Comparison of ENCODE assay signal across 10 mouse cellular contexts in the genomic region with DNA sequence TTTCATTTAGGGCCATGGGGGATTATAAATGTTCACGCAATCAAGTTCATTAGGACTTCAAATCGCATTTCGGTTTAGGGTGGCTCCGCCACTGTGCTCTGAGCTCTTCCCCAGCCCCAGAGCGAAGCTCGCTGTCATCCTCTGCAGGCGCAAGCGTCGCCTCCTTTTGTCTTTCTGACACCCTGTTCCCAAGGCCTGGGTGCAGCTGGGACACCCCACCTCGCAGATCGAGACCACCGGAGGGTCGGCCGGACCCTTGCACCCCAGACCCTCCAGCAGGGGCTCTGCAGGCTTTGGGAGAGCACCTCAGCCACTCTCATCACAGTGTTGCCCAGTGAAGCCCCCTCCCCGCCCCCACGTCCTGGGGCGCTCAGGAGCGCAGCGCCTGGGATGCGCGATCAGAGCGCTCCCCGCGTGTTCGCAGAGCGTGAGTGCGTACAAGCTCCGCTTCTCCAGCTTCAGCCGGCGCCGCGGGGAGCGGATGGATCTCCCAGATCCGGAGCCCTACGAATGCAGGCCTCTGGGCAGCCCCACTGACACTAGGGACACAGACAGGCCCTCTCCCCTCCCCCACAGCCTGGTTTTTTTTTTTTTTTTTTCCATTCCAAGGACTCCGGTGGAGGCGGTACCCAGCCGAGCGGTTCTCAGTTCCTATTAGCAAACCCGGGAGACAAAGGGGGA. TPM values are rescaled to one million over a fixed set of nuclear protein-coding genes. Genes with fewer than 3 reads are reported as not detected.
DNase-seq lines count a peak whose midpoint lies in the region; ATAC-seq and TF ChIP-seq lines count a peak whose summit lies in the region.
"Had no signal": no experiment of that assay in that cellular context is flagged by ENCODE, and none has a peak within 500 bp of the region (broad histone marks: within the 10 kb centered on the region; RNA-seq: fewer than 3 reads in every experiment).

No protein-coding gene starts in this region.

- DNase-seq in gastrocnemius, adult 2 months: peak; percentile 37
- no peak for DNase-seq in gastrocnemius, adult 18-20 months (ENCODE audit: low spot score)
- DNase-seq in brain, adult 2 months (ENCODE audit: low read depth, low spot score): peak; percentile 22
- DNase-seq in hindbrain, embryonic 11.5 days (ENCODE audit: low spot score): peak; percentile 75
- no peak for DNase-seq in urinary bladder, postnatal 36 days (ENCODE audit: low spot score in 2 of 2)
- no peak for DNase-seq in urinary bladder, postnatal 10 days (ENCODE audit: low spot score)
- DNase-seq in cerebellum, adult 11 months: no peak

- peaks cover 42% of the 10 kb centered on the region for H3K27me3 ChIP-seq in hindbrain, embryonic 11.5 days (ENCODE audit: control insufficient read depth, insufficient read depth, low read length)
- H3K27me3 ChIP-seq in midbrain, embryonic 15.5 days (replicated peaks): peaks cover 70% of the 10 kb centered on the region
- H3K27me3 ChIP-seq: CH12.LX had no signal

- TF ChIP-seq CTCF in gastrocnemius, adult 2 months (IDR thresholded peaks at IDR 0.05): no peak

- intact Hi-C loops in gastrocnemius, adult 2 months (cut with DNase I): loop anchor here (5.0 kb wide), 4 partner anchors 80 to 275 kb away; no protein-coding TSS in a partner anchor

- no peaks in the 10 kb centered on the region for H3K36me3 ChIP-seq in hindbrain, embryonic 11.5 days (ENCODE audit: control insufficient read depth, insufficient read depth, low read length)
- no peaks in the 10 kb centered on the region for H3K36me3 ChIP-seq in midbrain, embryonic 15.5 days (replicated peaks)

- peak overlapping the region; percentile 64 for H3K9ac ChIP-seq in hindbrain, embryonic 11.5 days (ENCODE audit: low read depth, low read length)
- peak overlapping the region; percentile 7; the same call in 1 of the 2 replicates for H3K9ac ChIP-seq in midbrain, embryonic 15.5 days

- H3K4me3 ChIP-seq in gastrocnemius, adult 2 months: peak overlapping the region; percentile 44
- H3K4me3 ChIP-seq in hindbrain, embryonic 11.5 days (ENCODE audit: low read depth, low read length): peak overlapping the region; percentile 34
- peak overlapping the region; percentile 18 for H3K4me3 ChIP-seq in midbrain, embryonic 15.5 days

- ATAC-seq in hindbrain, embryonic 11.5 days (ENCODE audit: low FRiP score): peak; percentile 82
- ATAC-seq in midbrain, embryonic 15.5 days (replicated peaks): peak; percentile 50; the same call in 1 of the 2 replicates

- H3K9me3 ChIP-seq in hindbrain, embryonic 11.5 days (ENCODE audit: control insufficient read depth, low read length): no peaks in the 10 kb centered on the region
- H3K9me3 ChIP-seq in midbrain, embryonic 15.5 days: no peaks in the 10 kb centered on the region

- no peak overlapping the region for H3K27ac ChIP-seq in gastrocnemius, adult 2 months
- peak overlapping the region; percentile 87 for H3K27ac ChIP-seq in hindbrain, embryonic 11.5 days (ENCODE audit: low read depth, low read length)
- H3K27ac ChIP-seq in midbrain, embryonic 15.5 days: no peak overlapping the region

- H3K4me2 ChIP-seq in hindbrain, embryonic 11.5 days (replicated peaks; ENCODE audit: low read depth, low read length): peak overlapping the region; percentile 92
- H3K4me2 ChIP-seq in midbrain, embryonic 15.5 days: peak overlapping the region; percentile 53

- peaks cover 3% of the 10 kb centered on the region for H3K4me1 ChIP-seq in hindbrain, embryonic 11.5 days (replicated peaks; ENCODE audit: control insufficient read depth, insufficient read depth, low read length)
- peaks cover 23% of the 10 kb centered on the region for H3K4me1 ChIP-seq in midbrain, embryonic 15.5 days

- WGBS in hindbrain, embryonic 11.5 days: under 1% methylated on average over 40 of the region's 40 CpGs
- WGBS in midbrain, embryonic 15.5 days: 0% methylated on average over 40 of the region's 40 CpGs

RNA-seq across cellular contexts. Expression of gene Gbx2, which starts 10.9 kb away (rescaled TPM):
- under 1 TPM in 1 of 2 experiments, not detected in 1; 0.56 TPM for total RNA-seq in gastrocnemius, adult 2 months (2021)
- total RNA-seq in gastrocnemius, adult 18-20 months (2021): under 1 TPM; 0.24 to 0.68 TPM
- polyA plus RNA-seq in hindbrain, embryonic 11.5 days (2014; fragmentation: Nextera tagmentation; extraction: Ambion mirVana): 30.0 and 36.2 TPM in 2 replicates
- polyA plus RNA-seq in midbrain, embryonic 15.5 days (2015; fragmentation: Nextera tagmentation; extraction: Ambion mirVana): 18.4 and 23.8 TPM in 2 replicates
- total RNA-seq: CH12.LX; heart, postnatal 14 days had no signal

Comparison
In these comparisons a context has a peak if more than half of its experiments do, and no peak if none do; other contexts are left out.
1. DNase-seq: peak in gastrocnemius, adult 2 months (single experiment), brain, adult 2 months (single experiment) and hindbrain, embryonic 11.5 days (single experiment); none in gastrocnemius, adult 18-20 months (single experiment), urinary bladder, postnatal 36 days (0 of 2), urinary bladder, postnatal 10 days (single experiment) and cerebellum, adult 11 months (single experiment).
2. Peak in every context shown above with its lines, with median percentiles within 50 percentile points of each other: H3K4me3 ChIP-seq.